Mouse (Mus musculus) MEL (cell line): Measurements from ENCODE around the gene Fam205c.

Experiments used
- CTCF ChIP-seq, 3 experiments: IDR thresholded peaks in 2 of 3; conservative IDR thresholded peaks in 1 of 3; 2 replicates each; pipeline ENCODE4 v1.5.1; 2011 to 2012; ENCODE audit warnings: low read length in 3 of 3, low read depth in 2 of 3, mild to moderate bottlenecking in 2 of 3, improper control_type of control experiment in 1 of 3, inconsistent platforms in 1 of 3, mixed read lengths in 1 of 3, moderate library complexity in 1 of 3; ENCODE audit not compliant: control insufficient read depth in 1 of 3, insufficient read depth in 1 of 3, poor library complexity in 1 of 3, severe bottlenecking in 1 of 3
- KAT2A ChIP-seq: conservative IDR thresholded peaks from 2 replicates; pipeline ENCODE4 v1.6.1; 2012; ENCODE audit warnings: low read depth, low read length, improper control_type of control experiment, inconsistent platforms

DNA sequence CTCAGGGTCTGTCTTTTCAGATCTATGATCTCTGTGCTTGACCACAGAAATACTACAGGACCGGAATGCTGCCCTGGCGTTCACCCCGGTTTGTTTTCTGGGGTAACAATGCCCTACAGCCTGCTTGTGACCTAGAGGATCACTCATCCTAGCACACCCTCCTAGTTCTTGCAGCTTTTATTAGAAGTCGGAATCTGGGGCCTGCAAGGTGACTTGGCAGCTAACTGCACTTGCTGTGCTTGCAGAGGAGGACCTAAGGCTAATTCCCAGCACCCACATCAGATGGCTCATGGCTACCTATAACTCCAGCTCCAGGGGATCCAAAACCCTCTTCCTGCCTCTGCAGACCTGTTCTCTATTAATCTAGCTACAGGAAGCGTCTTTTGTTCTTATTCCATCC is 28.7 kb upstream of the Fam205c start:
- TF ChIP-seq KAT2A (no peak), CTCF (IDR thresholded peaks at IDR 0.05 in 2 of 3, conservative IDR thresholded peaks at IDR 0.05 in 1 of 3; ENCODE audit: control insufficient read depth in 1 of 3, insufficient read depth in 1 of 3, low read depth in 2 of 3, low read length in 3 of 3, poor library complexity in 1 of 3, severe bottlenecking in 1 of 3) (no peak)
